Mouse (Mus musculus): ENCODE results near the gene Ubn2. TPM values are rescaled to one million over a fixed set of nuclear protein-coding genes. Genes with fewer than 3 reads are reported as not detected.
"Not testable (repeated sequence)": the region's sequence is repeated elsewhere in the genome, so short reads cannot be mapped to it uniquely, and the experiment has no call there.

Ubn2 gene
- polyA plus RNA-seq, 1 experiment = 25.5 TPM

DNA sequence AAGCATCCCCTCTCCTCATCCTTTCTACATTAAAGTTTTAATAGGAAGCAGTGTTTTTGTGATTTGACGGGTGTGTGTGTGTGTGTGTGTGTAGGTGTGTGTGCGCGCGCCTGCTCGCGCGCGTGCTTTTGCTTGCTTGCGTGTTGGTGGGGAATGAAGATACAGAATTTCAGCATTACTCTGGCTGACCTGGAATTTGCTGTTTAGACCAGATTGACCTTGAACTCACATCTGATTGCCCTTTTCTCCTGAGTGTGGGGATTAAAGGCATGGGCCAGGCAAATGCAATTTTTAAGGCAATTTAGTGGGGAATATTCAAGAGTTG is 101.6 kb downstream of the Ubn2 start:
- Histone ChIP-seq H3K36me3 (ENCODE audit: control insufficient read depth, insufficient read depth, low read length) (no peaks in the 10 kb centered on the region), H3K4me3 (ENCODE audit: control insufficient read depth, low read depth, low read length) (peak overlapping the region; percentile 92), H3K27me3 (ENCODE audit: control insufficient read depth, insufficient read depth, low read length) (no peaks in the 10 kb centered on the region), H3K4me1 (ENCODE audit: control insufficient read depth, insufficient read depth, low read length) (no peaks in the 10 kb centered on the region; the same call in none of the 2 replicates), H3K27ac (ENCODE audit: control insufficient read depth, insufficient read depth, low read depth, low read length) (peak overlapping the region; percentile 92)
- no peak for TF ChIP-seq POLR2A (IDR thresholded peaks at IDR 0.05; ENCODE audit: control insufficient read depth, low read depth, low read length)
- TF ChIP-seq CTCF (IDR thresholded peaks at IDR 0.05; ENCODE audit: control insufficient read depth, insufficient read depth, insufficient replicate concordance, low read depth, low read length) = no peak

DNA sequence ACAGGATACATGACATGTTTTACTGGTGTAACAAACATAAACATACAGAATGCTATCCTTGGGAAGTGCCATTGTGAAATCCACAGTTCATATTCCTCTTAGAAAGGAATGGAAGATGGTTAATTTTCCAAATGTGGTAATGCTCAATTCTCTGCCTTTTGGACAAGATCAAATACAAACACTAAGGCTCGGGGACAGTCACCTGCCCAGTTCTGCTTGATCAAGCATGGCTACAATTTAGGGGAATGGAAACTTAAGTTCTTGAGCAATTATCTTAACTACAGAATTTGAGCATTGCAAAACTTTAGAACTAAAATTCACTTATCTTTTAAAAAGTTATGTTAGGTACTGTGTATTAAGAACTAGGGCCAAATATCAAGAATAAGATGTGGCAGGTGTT is 102.0 kb downstream of the Ubn2 start:
- no peaks in the 10 kb centered on the region; the same call in none of the 2 replicates for H3K4me1 ChIP-seq (ENCODE audit: control insufficient read depth, insufficient read depth, low read length)
- TF ChIP-seq CTCF (IDR thresholded peaks at IDR 0.05; ENCODE audit: control insufficient read depth, insufficient read depth, insufficient replicate concordance, low read depth, low read length) (no peak), POLR2A (IDR thresholded peaks at IDR 0.05; ENCODE audit: control insufficient read depth, low read depth, low read length) (no peak)
- no peak overlapping the region for H3K27ac ChIP-seq (ENCODE audit: control insufficient read depth, insufficient read depth, low read depth, low read length)
- H3K4me3 ChIP-seq (ENCODE audit: control insufficient read depth, low read depth, low read length) = no peak overlapping the region
- no peaks in the 10 kb centered on the region for H3K36me3 ChIP-seq (ENCODE audit: control insufficient read depth, insufficient read depth, low read length)
- no peaks in the 10 kb centered on the region for H3K27me3 ChIP-seq (ENCODE audit: control insufficient read depth, insufficient read depth, low read length)

- not testable (repeated sequence) for H3K36me3 ChIP-seq (ENCODE audit: control insufficient read depth, insufficient read depth, low read length); H3K27ac ChIP-seq (ENCODE audit: control insufficient read depth, insufficient read depth, low read depth, low read length); H3K4me3 ChIP-seq (ENCODE audit: control insufficient read depth, low read depth, low read length); H3K4me1 ChIP-seq (ENCODE audit: control insufficient read depth, insufficient read depth, low read length); H3K27me3 ChIP-seq (ENCODE audit: control insufficient read depth, insufficient read depth, low read length)
Measured at GRCm38 (mm10) chr6:38544141-38544540, 110.4 kb downstream of the Ubn2 start.

GRCm38 (mm10) chr6:38547005-38547404 is 113.3 kb downstream of the Ubn2 start:
- not testable (repeated sequence) for H3K27ac ChIP-seq (ENCODE audit: control insufficient read depth, insufficient read depth, low read depth, low read length); H3K36me3 ChIP-seq (ENCODE audit: control insufficient read depth, insufficient read depth, low read length); H3K4me1 ChIP-seq (ENCODE audit: control insufficient read depth, insufficient read depth, low read length)

DNA sequence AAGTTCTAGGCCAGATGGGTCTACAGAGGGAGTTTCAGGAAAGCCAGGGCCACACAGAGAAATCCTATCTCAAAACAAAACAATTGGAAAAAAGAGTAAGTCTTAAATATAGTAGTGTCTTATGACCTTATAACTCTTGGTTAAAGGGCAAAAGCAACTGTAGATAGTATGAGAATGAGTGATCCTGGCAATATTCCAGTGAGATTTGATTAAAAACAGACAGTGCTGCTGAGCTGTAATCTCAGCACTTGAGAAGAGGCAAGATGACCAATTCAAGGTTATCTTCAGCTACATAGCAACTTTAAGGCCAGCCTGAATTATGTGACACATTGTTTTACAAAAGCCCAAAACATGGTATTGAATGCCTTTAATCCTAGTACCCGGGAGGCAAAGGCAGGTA is 114.0 kb downstream of the Ubn2 start:
- peaks cover 3% of the 10 kb centered on the region; the same call in 1 of the 2 replicates for H3K4me1 ChIP-seq (ENCODE audit: control insufficient read depth, insufficient read depth, low read length)
- H3K4me3 ChIP-seq (ENCODE audit: control insufficient read depth, low read depth, low read length) = no peak overlapping the region
- TF ChIP-seq POLR2A (IDR thresholded peaks at IDR 0.05; ENCODE audit: control insufficient read depth, low read depth, low read length) (no peak), CTCF (IDR thresholded peaks at IDR 0.05; ENCODE audit: control insufficient read depth, insufficient read depth, insufficient replicate concordance, low read depth, low read length) (no peak)
- no peak overlapping the region for H3K27ac ChIP-seq (ENCODE audit: control insufficient read depth, insufficient read depth, low read depth, low read length)
- no peaks in the 10 kb centered on the region for H3K27me3 ChIP-seq (ENCODE audit: control insufficient read depth, insufficient read depth, low read length)
- H3K36me3 ChIP-seq (ENCODE audit: control insufficient read depth, insufficient read depth, low read length) = 0 out of 2 replicates have a peak, but pooled peaks cover 1% of the 10 kb centered on the region

More at GRCm38 (mm10) chr6:38547005-38547404, 113.3 kb downstream of the Ubn2 start:
- not testable (repeated sequence) for H3K27me3 ChIP-seq (ENCODE audit: control insufficient read depth, insufficient read depth, low read length); H3K4me3 ChIP-seq (ENCODE audit: control insufficient read depth, low read depth, low read length)

GRCm38 (mm10) chr6:38548595-38548994 is 114.8 kb downstream of the Ubn2 start:
- H3K4me3 ChIP-seq (ENCODE audit: control insufficient read depth, low read depth, low read length); H3K27me3 ChIP-seq (ENCODE audit: control insufficient read depth, insufficient read depth, low read length); H3K36me3 ChIP-seq (ENCODE audit: control insufficient read depth, insufficient read depth, low read length); H3K4me1 ChIP-seq (ENCODE audit: control insufficient read depth, insufficient read depth, low read length): not testable (repeated sequence)
- peak overlapping the region; percentile 13; the same call in 1 of the 2 replicates for H3K27ac ChIP-seq (ENCODE audit: control insufficient read depth, insufficient read depth, low read depth, low read length)

DNA sequence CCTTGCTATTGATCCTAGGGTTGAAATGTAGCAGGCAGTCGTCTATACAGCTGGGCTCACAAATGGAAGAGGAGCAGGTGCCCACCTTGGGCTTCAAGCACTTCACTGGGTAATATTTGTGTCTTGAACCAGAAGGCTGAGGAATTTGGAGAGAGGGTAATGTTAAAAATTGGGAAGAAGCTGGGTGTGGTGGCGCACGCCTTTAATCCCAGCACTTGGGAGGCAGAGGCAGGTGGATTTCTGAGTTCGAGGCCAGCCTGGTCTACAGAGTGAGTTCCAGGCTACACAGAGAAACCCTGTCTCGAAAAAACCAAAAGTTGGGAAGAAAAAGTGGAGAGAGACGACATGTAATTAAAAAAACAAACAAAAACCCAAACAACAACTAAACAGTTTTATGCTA is 116.1 kb downstream of the Ubn2 start:
- not testable (repeated sequence) for H3K36me3 ChIP-seq (ENCODE audit: control insufficient read depth, insufficient read depth, low read length); H3K27me3 ChIP-seq (ENCODE audit: control insufficient read depth, insufficient read depth, low read length); H3K4me1 ChIP-seq (ENCODE audit: control insufficient read depth, insufficient read depth, low read length)
- Histone ChIP-seq H3K27ac (ENCODE audit: control insufficient read depth, insufficient read depth, low read depth, low read length) (peak overlapping the region; percentile 77), H3K4me3 (ENCODE audit: control insufficient read depth, low read depth, low read length) (peak overlapping the region; percentile 63)

DNA sequence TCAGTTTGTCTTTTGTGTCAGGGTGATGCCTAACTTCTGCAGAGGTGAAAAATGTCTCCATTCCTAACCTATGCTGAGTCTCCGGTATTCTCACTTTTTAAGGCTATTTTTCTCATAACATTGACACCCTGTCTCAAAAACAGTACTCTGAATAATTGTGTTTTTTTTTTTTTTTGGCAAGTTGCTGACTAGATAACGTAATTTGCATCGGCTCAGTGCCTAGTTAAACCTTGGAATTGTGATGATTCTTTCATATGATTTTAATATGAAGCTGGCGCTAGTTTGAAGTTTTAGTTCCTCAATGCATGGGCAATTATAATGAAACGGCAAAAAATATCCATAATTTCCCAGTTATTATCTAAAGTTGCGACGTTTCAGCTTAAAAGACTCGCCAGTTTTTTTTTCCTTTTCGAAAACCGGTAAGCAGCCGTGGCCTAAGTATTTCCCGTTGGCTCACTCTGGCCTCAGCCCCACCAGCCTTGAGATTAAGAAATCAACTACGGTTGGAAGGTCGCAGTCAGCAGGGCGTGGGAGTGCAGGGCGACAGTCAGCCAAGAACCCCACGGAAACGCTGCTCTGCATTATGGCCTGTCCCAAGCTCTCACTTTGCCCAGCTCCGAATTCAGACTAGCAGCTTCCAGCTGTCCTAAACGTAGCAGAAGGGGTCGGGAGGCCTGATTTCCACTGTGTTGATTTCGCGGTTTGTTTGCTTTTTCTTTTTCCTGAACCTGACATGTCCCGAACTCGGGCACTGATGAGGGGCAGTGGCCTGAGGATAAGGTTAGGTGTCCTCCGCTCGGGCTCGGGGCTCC is 116.7 kb downstream of the Ubn2 start:
- peak; percentile 24 for TF ChIP-seq POLR2A (IDR thresholded peaks at IDR 0.05; ENCODE audit: control insufficient read depth, low read depth, low read length)
- TF ChIP-seq CTCF (IDR thresholded peaks at IDR 0.05; ENCODE audit: control insufficient read depth, insufficient read depth, insufficient replicate concordance, low read depth, low read length) = no peak
- Histone ChIP-seq H3K4me3 (ENCODE audit: control insufficient read depth, low read depth, low read length) (peak overlapping the region; percentile 96), H3K36me3 (ENCODE audit: control insufficient read depth, insufficient read depth, low read length) (peaks cover 1% of the 10 kb centered on the region; the same call in 1 of the 2 replicates), H3K27me3 (ENCODE audit: control insufficient read depth, insufficient read depth, low read length) (no peaks in the 10 kb centered on the region), H3K4me1 (ENCODE audit: control insufficient read depth, insufficient read depth, low read length) (peaks cover 3% of the 10 kb centered on the region; the same call in 1 of the 2 replicates), H3K27ac (ENCODE audit: control insufficient read depth, insufficient read depth, low read depth, low read length) (peak overlapping the region; percentile 99)
